Mouse (Mus musculus) lung, postnatal 0 days (tissue): ENCODE data around the gene Edil3.

Experiments used
- CTCF ChIP-seq: IDR thresholded peaks from 2 replicates; pipeline ENCODE4 v1.5.1; 2016; ENCODE audit warnings: antibody characterized with exemption, mild to moderate bottlenecking
- EP300 ChIP-seq: IDR thresholded peaks from 2 replicates; pipeline ENCODE4 v1.6.1; 2016; ENCODE audit warnings: antibody characterized with exemption, mild to moderate bottlenecking, control low read depth

DNA sequence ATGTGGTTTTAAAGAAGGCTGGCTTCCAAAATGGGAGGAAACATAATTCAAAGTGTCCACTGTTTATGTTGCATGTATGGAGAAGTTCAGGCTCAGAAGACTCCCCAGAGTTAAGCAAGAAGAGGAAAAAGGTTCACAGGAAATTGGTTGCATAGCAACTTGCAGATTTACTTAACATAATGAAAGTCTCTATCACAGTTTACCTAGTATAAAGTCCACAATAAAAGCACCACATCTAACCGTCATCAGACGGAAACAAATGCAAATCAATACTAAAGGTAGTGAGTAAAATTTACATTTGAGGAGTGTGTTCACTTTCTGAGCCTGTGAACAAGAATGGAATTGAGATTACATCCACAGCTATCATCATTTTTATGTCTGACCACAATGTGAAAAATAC is 353.9 kb downstream of the Edil3 start:
- TF ChIP-seq CTCF (no peak), EP300 (no peak)
